Mouse (Mus musculus): Measurements from ENCODE around the gene Tspan5.

- TF ChIP-seq CTCF (IDR thresholded peaks at IDR 0.05; ENCODE audit: extremely low read depth, insufficient read depth, insufficient read length, insufficient replicate concordance) (no peak), POLR2A (IDR thresholded peaks at IDR 0.05; ENCODE audit: low read depth, low read length) (no peak)
These were observed 156.1 kb downstream of the Tspan5 start for GRCm38 (mm10) chr3:138898055-138898454.
